Mouse (Mus musculus): ENCODE data around the gene Igfbp7.

DNA sequence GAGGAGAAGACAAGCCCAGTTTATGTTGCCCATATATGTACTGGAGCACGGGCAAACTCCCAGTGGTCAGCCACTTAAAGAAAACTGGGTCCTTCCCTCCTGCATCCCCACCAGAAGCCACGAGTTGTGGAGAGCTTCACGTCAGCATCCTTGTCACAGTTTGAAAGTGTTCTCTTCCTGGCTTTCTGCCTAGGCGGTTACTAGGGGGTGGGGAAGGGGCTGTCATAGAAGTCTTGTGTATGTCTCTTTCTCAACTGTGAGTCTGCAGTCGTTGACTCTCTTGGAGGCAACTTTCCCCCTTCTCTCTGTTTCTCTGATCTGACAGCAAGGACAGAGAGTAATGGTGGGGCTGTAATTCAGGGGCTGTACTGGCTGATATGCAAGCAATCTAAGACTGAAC, 5.7 kb downstream of the Igfbp7 start:
- TF ChIP-seq CTCF (IDR thresholded peaks at IDR 0.05; ENCODE audit: insufficient read depth, low read length) (no peak), POLR2A (IDR thresholded peaks at IDR 0.05; ENCODE audit: borderline replicate concordance, extremely low read depth, low read depth, low read length) (no peak)

All from lung, adult 2 months (tissue).